Mouse (Mus musculus) liver, embryonic 11.5 days (tissue): ENCODE data around the gene Slc10a2. TPM values are rescaled to one million over a fixed set of nuclear protein-coding genes. Genes with fewer than 3 reads are reported as not detected.

ENCODE experiments used
- ATAC-seq: fragments of 200-750 bp; cut with Nextera tagmentation; replicated peaks from 2 replicates; pipeline ENCODE4 v1.8.0; 2017; ENCODE audit warnings: moderate number of reproducible peaks, mild to moderate bottlenecking, moderate TSS enrichment, moderate library complexity; ENCODE audit not compliant: low FRiP score
- DNase-seq: peaks from one replicate; pipeline ENCODE4 v3.0.0-alpha.2; 2017; ENCODE audit warnings: low spot score
- H3K27ac ChIP-seq: fragments of 300-500 bp; sonication (generic); 2 replicates; pipeline ENCODE4 v1.5.1; 2014; ENCODE audit warnings: mild to moderate bottlenecking, low read depth, low read length, control low read depth
- H3K27me3 ChIP-seq: fragments of 300-500 bp; sonication (generic); replicated peaks from 2 replicates; pipeline ENCODE4 v1.6.1; 2014; ENCODE audit warnings: low read length, mixed read lengths; ENCODE audit not compliant: control insufficient read depth, insufficient read depth
- H3K36me3 ChIP-seq: fragments of 300-500 bp; sonication (generic); 2 replicates; pipeline ENCODE4 v1.6.1; 2014; ENCODE audit warnings: mild to moderate bottlenecking, low read length, moderate library complexity, mixed read lengths; ENCODE audit not compliant: control insufficient read depth, insufficient read depth
- H3K4me1 ChIP-seq: fragments of 300-500 bp; sonication (generic); replicated peaks from 2 replicates; pipeline ENCODE4 v1.6.1; 2014; ENCODE audit warnings: low read length, mixed read lengths; ENCODE audit not compliant: control insufficient read depth, insufficient read depth
- H3K4me2 ChIP-seq: fragments of 300-500 bp; sonication (generic); 2 replicates; pipeline ENCODE4 v1.6.1; 2014; ENCODE audit warnings: mild to moderate bottlenecking, control low read depth, moderate library complexity
- H3K4me3 ChIP-seq: fragments of 300-500 bp; sonication (generic); 2 replicates; pipeline ENCODE4 v1.5.1; 2014; ENCODE audit warnings: low read depth, low read length, control low read depth
- H3K9ac ChIP-seq: fragments of 300-500 bp; sonication (generic); 2 replicates; pipeline ENCODE4 v1.6.1; 2014; ENCODE audit warnings: low read depth, low read length, control low read depth
- H3K9me3 ChIP-seq: fragments of 300-500 bp; sonication (generic); 2 replicates; pipeline ENCODE4 v1.6.1; 2016; ENCODE audit warnings: low read length, inconsistent platforms, mixed read lengths; ENCODE audit not compliant: control insufficient read depth
- WGBS: fragments of 180-500 bp; shearing (Covaris S2); extraction: QIAGEN DNeasy Blood & Tissue Kit; methylation state at CpG from one replicate; pipeline ENCODE4 v1.1.7; 2014; 5-methylcytosine and 5-hydroxymethylcytosine counted together
- polyA plus RNA-seq: library from polyadenylated mRNA; unstranded; fragments of >200 nt; fragmentation: Nextera tagmentation; extraction: Ambion mirVana; gene quantifications from 2 replicates; pipeline ENCODE4 v1.2.1, GENCODE M21; 2014

Gene Slc10a2
- polyA plus RNA-seq, 1 experiment from 2014 or later = not detected

DNA sequence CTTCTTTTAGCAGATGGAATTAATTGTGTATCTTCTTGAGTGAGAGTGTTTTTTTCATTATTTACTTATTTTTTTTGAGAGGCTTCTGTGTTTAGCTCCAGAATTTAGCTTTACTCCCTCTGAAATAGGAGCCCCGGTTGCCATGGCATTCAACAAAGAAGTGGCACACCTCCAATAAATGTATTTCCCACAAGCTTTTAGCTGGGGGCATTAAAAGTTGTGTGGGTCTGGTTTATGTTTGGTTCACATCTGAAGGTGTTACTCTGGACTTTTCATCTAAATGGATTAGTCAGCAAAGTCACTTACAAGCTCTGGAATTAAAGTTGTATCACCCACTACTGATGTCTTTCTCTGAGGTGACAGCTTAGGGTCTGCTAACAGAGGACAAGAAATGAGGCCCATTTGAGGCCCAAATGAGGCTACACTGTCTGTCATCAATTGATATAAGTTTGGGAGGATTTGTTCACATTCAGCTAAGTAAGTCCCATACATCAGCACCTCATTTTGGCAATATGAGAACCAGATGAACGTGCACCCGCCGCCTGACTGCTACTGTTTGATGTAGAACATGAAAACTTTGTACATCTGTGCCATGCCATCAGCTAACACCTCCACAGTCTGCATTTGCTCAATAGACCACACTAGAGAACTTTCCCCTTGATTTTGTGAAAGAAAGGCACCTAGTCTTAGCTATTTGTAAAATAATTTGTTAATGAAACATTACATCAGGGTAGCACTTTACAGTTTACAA, 66.2 kb downstream of the Slc10a2 start:
- 75% methylated on average over 4 of the region's 4 CpGs for WGBS
- no peak overlapping the region for H3K27ac ChIP-seq
- no peak overlapping the region for H3K4me3 ChIP-seq
- H3K27me3 ChIP-seq = no peaks in the 10 kb centered on the region
- H3K36me3 ChIP-seq = no peaks in the 10 kb centered on the region
- no peak overlapping the region for H3K9ac ChIP-seq
- ATAC-seq = no peak
- H3K4me2 ChIP-seq = no peak overlapping the region
- no peaks in the 10 kb centered on the region for H3K9me3 ChIP-seq
- H3K4me1 ChIP-seq = no peaks in the 10 kb centered on the region
- DNase-seq = no peak
